Mouse (Mus musculus): ENCODE measurements at regions not wholly inside any gene's neighbourhood (a gene's known extent, or its start where the extent isn't known, plus 50 kb on each side); places are given as distances from the start of the nearest gene placed in this dataset.

GRCm38 (mm10) chr17:83149336-83149735 lies 65.8 kb upstream of the Pkdcc start:
- H3K9ac ChIP-seq: no peak overlapping the region
- no peak overlapping the region for H3K4me3 ChIP-seq
- peaks cover 17% of the 10 kb centered on the region for H3K4me1 ChIP-seq
- H3K36me3 ChIP-seq: no peaks in the 10 kb centered on the region
- 76% methylated on average over 6 of the region's 6 CpGs for WGBS
- H3K4me2 ChIP-seq: no peak overlapping the region
- 0 out of 2 replicates have a peak, but pooled peaks cover 2% of the 10 kb centered on the region for H3K9me3 ChIP-seq
- no peak for ATAC-seq (ENCODE audit: insufficient number of reproducible peaks, insufficient read depth, low FRiP score, low TSS enrichment, low read depth)
- peak overlapping the region; percentile 61 for H3K27ac ChIP-seq
- H3K27me3 ChIP-seq: peaks cover 19% of the 10 kb centered on the region

GRCm38 (mm10) chr17:83155106-83155505 lies 60.0 kb upstream of the Pkdcc start:
- H3K4me3 ChIP-seq: no peak overlapping the region
- no peak for ATAC-seq (ENCODE audit: insufficient number of reproducible peaks, insufficient read depth, low FRiP score, low TSS enrichment, low read depth)
- peaks cover 13% of the 10 kb centered on the region; the same call in 1 of the 2 replicates for H3K4me1 ChIP-seq
- peaks cover 28% of the 10 kb centered on the region for H3K27me3 ChIP-seq
- H3K36me3 ChIP-seq: no peaks in the 10 kb centered on the region
- no peak overlapping the region for H3K27ac ChIP-seq
- H3K9me3 ChIP-seq: 0 out of 2 replicates have a peak, but pooled peaks cover 2% of the 10 kb centered on the region
- H3K9ac ChIP-seq: no peak overlapping the region
- WGBS: 86% methylated on average over 4 of the region's 4 CpGs
- no peak overlapping the region for H3K4me2 ChIP-seq

GRCm38 (mm10) chr17:83156682-83157081 lies 58.4 kb upstream of the Pkdcc start:
- Histone ChIP-seq H3K36me3 (no peaks in the 10 kb centered on the region), H3K4me3 (no peak overlapping the region), H3K4me2 (no peak overlapping the region), H3K9me3 (no peaks in the 10 kb centered on the region), H3K27ac (no peak overlapping the region), H3K9ac (0 out of 2 replicates have a peak overlapping the region, but pooled peaks have one; percentile 21), H3K4me1 (peaks cover 15% of the 10 kb centered on the region; the same call in 1 of the 2 replicates), H3K27me3 (peaks cover 31% of the 10 kb centered on the region)
- WGBS: 33% methylated on average over 8 of the region's 8 CpGs
- ATAC-seq (ENCODE audit: insufficient number of reproducible peaks, insufficient read depth, low FRiP score, low TSS enrichment, low read depth): no peak

GRCm38 (mm10) chr17:83158053-83158452 lies 57.0 kb upstream of the Pkdcc start:
- H3K27ac ChIP-seq: no peak overlapping the region
- H3K4me1 ChIP-seq: peaks cover 16% of the 10 kb centered on the region; the same call in 1 of the 2 replicates
- H3K4me2 ChIP-seq: no peak overlapping the region
- H3K4me3 ChIP-seq: no peak overlapping the region
- H3K9ac ChIP-seq: no peak overlapping the region
- H3K9me3 ChIP-seq: no peaks in the 10 kb centered on the region
- no peaks in the 10 kb centered on the region for H3K36me3 ChIP-seq
- ATAC-seq (ENCODE audit: insufficient number of reproducible peaks, insufficient read depth, low FRiP score, low TSS enrichment, low read depth): no peak
- H3K27me3 ChIP-seq: peaks cover 42% of the 10 kb centered on the region
- 87% methylated on average over 6 of the region's 6 CpGs for WGBS

GRCm38 (mm10) chr17:83158652-83159051 lies 56.4 kb upstream of the Pkdcc start:
- H3K27me3 ChIP-seq: peaks cover 46% of the 10 kb centered on the region
- H3K36me3 ChIP-seq: no peaks in the 10 kb centered on the region
- ATAC-seq (ENCODE audit: insufficient number of reproducible peaks, insufficient read depth, low FRiP score, low TSS enrichment, low read depth): no peak
- H3K9me3 ChIP-seq: no peaks in the 10 kb centered on the region
- H3K4me3 ChIP-seq: no peak overlapping the region
- no peak overlapping the region for H3K4me2 ChIP-seq
- WGBS: 85% methylated on average over 10 of the region's 10 CpGs
- no peak overlapping the region for H3K9ac ChIP-seq
- H3K27ac ChIP-seq: no peak overlapping the region
- H3K4me1 ChIP-seq: peaks cover 18% of the 10 kb centered on the region; the same call in 1 of the 2 replicates

GRCm38 (mm10) chr17:83159634-83160033 lies 55.5 kb upstream of the Pkdcc start:
- H3K27me3 ChIP-seq: peaks cover 56% of the 10 kb centered on the region
- no peak for ATAC-seq (ENCODE audit: insufficient number of reproducible peaks, insufficient read depth, low FRiP score, low TSS enrichment, low read depth)
- H3K27ac ChIP-seq: no peak overlapping the region
- no peaks in the 10 kb centered on the region for H3K9me3 ChIP-seq
- peaks cover 28% of the 10 kb centered on the region for H3K4me1 ChIP-seq
- no peak overlapping the region for H3K9ac ChIP-seq
- no peaks in the 10 kb centered on the region for H3K36me3 ChIP-seq
- no peak overlapping the region for H3K4me2 ChIP-seq
- no peak overlapping the region for H3K4me3 ChIP-seq
- WGBS: 78% methylated on average over 4 of the region's 4 CpGs

GRCm38 (mm10) chr17:83160296-83160695 lies 54.8 kb upstream of the Pkdcc start:
- Histone ChIP-seq H3K27ac (no peak overlapping the region), H3K36me3 (no peaks in the 10 kb centered on the region), H3K4me1 (peaks cover 30% of the 10 kb centered on the region), H3K27me3 (peaks cover 56% of the 10 kb centered on the region), H3K4me2 (no peak overlapping the region), H3K9me3 (no peaks in the 10 kb centered on the region), H3K4me3 (no peak overlapping the region), H3K9ac (no peak overlapping the region)
- ATAC-seq (ENCODE audit: insufficient number of reproducible peaks, insufficient read depth, low FRiP score, low TSS enrichment, low read depth): no peak
- 70% methylated on average over 4 of the region's 4 CpGs for WGBS

- Histone ChIP-seq H3K9ac (no peak overlapping the region), H3K27me3 (peaks cover 63% of the 10 kb centered on the region), H3K4me3 (no peak overlapping the region), H3K9me3 (no peaks in the 10 kb centered on the region), H3K4me2 (no peak overlapping the region), H3K4me1 (peaks cover 25% of the 10 kb centered on the region), H3K27ac (no peak overlapping the region), H3K36me3 (no peaks in the 10 kb centered on the region)
- WGBS: 67% methylated on average over 2 of the region's 2 CpGs
- no peak for ATAC-seq (ENCODE audit: insufficient number of reproducible peaks, insufficient read depth, low FRiP score, low TSS enrichment, low read depth)
Observed at GRCm38 (mm10) chr17:83161731-83162130, 53.4 kb upstream of the Pkdcc start.

GRCm38 (mm10) chr17:83163952-83164560 lies 51.0 kb upstream of the Pkdcc start:
- H3K9ac ChIP-seq: no peak overlapping the region
- H3K4me3 ChIP-seq: no peak overlapping the region
- 28% methylated on average over 9 of the region's 9 CpGs for WGBS
- no peak for ATAC-seq (ENCODE audit: insufficient number of reproducible peaks, insufficient read depth, low FRiP score, low TSS enrichment, low read depth)
- H3K9me3 ChIP-seq: no peaks in the 10 kb centered on the region
- H3K4me2 ChIP-seq: no peak overlapping the region
- H3K4me1 ChIP-seq: peaks cover 24% of the 10 kb centered on the region
- peaks cover 62% of the 10 kb centered on the region for H3K27me3 ChIP-seq
- no peaks in the 10 kb centered on the region for H3K36me3 ChIP-seq
- no peak overlapping the region for H3K27ac ChIP-seq

GRCm38 (mm10) chr17:83164728-83165127 lies 50.4 kb upstream of the Pkdcc start:
- Histone ChIP-seq H3K4me1 (peaks cover 24% of the 10 kb centered on the region), H3K36me3 (no peaks in the 10 kb centered on the region), H3K27me3 (peaks cover 59% of the 10 kb centered on the region), H3K9ac (no peak overlapping the region), H3K9me3 (no peaks in the 10 kb centered on the region), H3K27ac (no peak overlapping the region), H3K4me2 (no peak overlapping the region), H3K4me3 (no peak overlapping the region)
- 8% methylated on average over 4 of the region's 4 CpGs for WGBS
- ATAC-seq (ENCODE audit: insufficient number of reproducible peaks, insufficient read depth, low FRiP score, low TSS enrichment, low read depth): no peak

GRCm38 (mm10) chr17:83165140-83165539 lies 50.0 kb upstream of the Pkdcc start:
- Histone ChIP-seq H3K4me1 (peaks cover 24% of the 10 kb centered on the region), H3K9me3 (no peaks in the 10 kb centered on the region), H3K27me3 (peaks cover 59% of the 10 kb centered on the region), H3K4me2 (no peak overlapping the region), H3K9ac (no peak overlapping the region), H3K27ac (no peak overlapping the region), H3K4me3 (no peak overlapping the region), H3K36me3 (no peaks in the 10 kb centered on the region)
- 28% methylated on average over 4 of the region's 4 CpGs for WGBS
- no peak for ATAC-seq (ENCODE audit: insufficient number of reproducible peaks, insufficient read depth, low FRiP score, low TSS enrichment, low read depth)
